15 mouse cellular contexts compared by ENCODE assay signal in the genomic region with DNA sequence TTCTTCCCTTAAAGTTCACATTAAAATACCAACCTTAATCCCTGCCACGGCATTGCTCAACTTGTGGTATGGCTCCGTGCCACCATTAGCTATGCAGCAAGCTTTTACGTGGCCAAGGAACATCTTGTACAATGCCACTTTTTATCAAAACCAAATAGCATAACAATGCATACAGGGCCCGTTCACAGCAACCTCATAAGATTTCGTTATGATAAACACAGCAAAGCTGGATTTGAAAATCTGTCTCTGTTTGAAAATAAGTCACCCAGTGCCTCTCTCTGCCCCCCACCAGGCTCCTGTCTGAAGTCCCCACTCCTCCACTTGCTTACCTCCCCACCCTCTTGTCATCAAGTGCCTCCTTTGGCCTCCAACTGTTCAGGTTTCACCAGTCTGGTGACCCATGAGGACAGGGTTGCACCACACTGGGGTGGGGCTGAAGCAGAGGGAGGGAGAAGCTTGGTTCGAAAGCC.
DNase-seq lines count a peak whose midpoint lies in the region; ATAC-seq and TF ChIP-seq lines count a peak whose summit lies in the region.
"Had no signal": no experiment of that assay in that cellular context is flagged by ENCODE, and none has a peak within 500 bp of the region (broad histone marks: within the 10 kb centered on the region; RNA-seq: fewer than 3 reads in every experiment).

No protein-coding gene starts in this region.

- H3K4me2 ChIP-seq in midbrain, postnatal 0 days (ENCODE audit: low read depth, low read length, poor library complexity, severe bottlenecking): no peak overlapping the region
- H3K4me2 ChIP-seq: heart, embryonic 13.5 days; limb, embryonic 12.5 days; lung, embryonic 15.5 days had no signal

- in situ Hi-C loops in Patski (cut with MboI; ENCODE audit: low pct_unique_long_range_greater_than_20kb): no loop called here

- no peaks in the 10 kb centered on the region for H3K27me3 ChIP-seq in midbrain, postnatal 0 days (ENCODE audit: insufficient read depth, low read length)
- no peaks in the 10 kb centered on the region for H3K27me3 ChIP-seq in midbrain, embryonic 10.5 days (ENCODE audit: low read depth, poor library complexity, severe bottlenecking)
- no peaks in the 10 kb centered on the region for H3K27me3 ChIP-seq in Patski
- H3K27me3 ChIP-seq: heart, embryonic 13.5 days; limb, embryonic 12.5 days; lung, embryonic 15.5 days had no signal

- 68% methylated on average over 6 of the region's 6 CpGs for WGBS in midbrain, postnatal 0 days
- WGBS in midbrain, embryonic 10.5 days: 92% methylated on average over 6 of the region's 6 CpGs

- H3K36me3 ChIP-seq in midbrain, postnatal 0 days (ENCODE audit: insufficient read depth, low read length): no peaks in the 10 kb centered on the region
- H3K36me3 ChIP-seq in midbrain, embryonic 10.5 days: no peaks in the 10 kb centered on the region
- H3K36me3 ChIP-seq: heart, embryonic 13.5 days; limb, embryonic 12.5 days; lung, embryonic 15.5 days had no signal

- no peaks in the 10 kb centered on the region for H3K4me1 ChIP-seq in midbrain, postnatal 0 days (ENCODE audit: insufficient read depth, low read length)
- H3K4me1 ChIP-seq in midbrain, embryonic 10.5 days: no peaks in the 10 kb centered on the region
- H3K4me1 ChIP-seq: heart, embryonic 13.5 days; limb, embryonic 12.5 days; lung, embryonic 15.5 days had no signal

- no peaks in the 10 kb centered on the region for H3K9me3 ChIP-seq in midbrain, postnatal 0 days (ENCODE audit: low read length)
- no peaks in the 10 kb centered on the region for H3K9me3 ChIP-seq in midbrain, embryonic 10.5 days (replicated peaks)
- H3K9me3 ChIP-seq: heart, embryonic 13.5 days; limb, embryonic 12.5 days; lung, embryonic 15.5 days had no signal

- peak overlapping the region; percentile 38; the same call in 1 of the 2 replicates for H3K27ac ChIP-seq in midbrain, postnatal 0 days (ENCODE audit: low read depth, low read length)
- H3K27ac ChIP-seq in midbrain, embryonic 10.5 days (replicated peaks): no peak overlapping the region
- H3K27ac ChIP-seq: heart, embryonic 13.5 days; limb, embryonic 12.5 days; lung, embryonic 15.5 days had no signal

- H3K9ac ChIP-seq in midbrain, postnatal 0 days (replicated peaks; ENCODE audit: low read length, poor library complexity, severe bottlenecking): no peak overlapping the region
- H3K9ac ChIP-seq: heart, embryonic 13.5 days; limb, embryonic 12.5 days; lung, embryonic 15.5 days had no signal

- CTCF ChIA-PET in Patski (lab: Charles Lee): interaction anchor here (0.6 to 1.6 kb wide), 5 partner anchors 25 to 138 kb away, joined by 3 to 5 read pairs (median 3); no protein-coding TSS in a partner anchor

- no peak overlapping the region for H3K4me3 ChIP-seq in midbrain, postnatal 0 days (ENCODE audit: low read depth, low read length)
- H3K4me3 ChIP-seq in midbrain, embryonic 10.5 days: no peak overlapping the region
- H3K4me3 ChIP-seq: heart, embryonic 13.5 days; limb, embryonic 12.5 days; lung, embryonic 15.5 days had no signal

- intact Hi-C loops in left cerebral cortex, postnatal 36 days (cut with DNase I): no loop called here

- no peak for DNase-seq in midbrain, postnatal 0 days (ENCODE audit: low spot score)
- DNase-seq in midbrain, embryonic 10.5 days (ENCODE audit: low spot score): no peak
- DNase-seq in Patski (ENCODE audit: low read depth, low spot score) (peak; percentile 86), MN1 (ENCODE audit: low spot score) (no peak)
- DNase-seq in fat pad, adult 2 months (ENCODE audit: extremely low read depth, low read depth, low spot score): peak; percentile 91
- no peak for DNase-seq in heart, adult 8-10 months (ENCODE audit: low spot score)
- DNase-seq in left cerebral cortex, postnatal 36 days (ENCODE audit: low spot score in 2 of 2): no peak
- DNase-seq: cerebellum, postnatal 36 days; kidney, adult 8-10 months; spleen, adult 18-20 months; thymus, postnatal 14 days had no signal

- ATAC-seq in midbrain, postnatal 0 days (ENCODE audit: low FRiP score): no peak
- ATAC-seq in Patski: peak; percentile 73
- 0 out of 2 replicates have a peak, but pooled peaks have one; percentile 27 for ATAC-seq in megakaryocyte, adult 5-6 weeks (ENCODE audit: poor library complexity, severe bottlenecking)

- TF ChIP-seq CTCF in midbrain, postnatal 0 days (IDR thresholded peaks at IDR 0.05): no peak
- no peak for TF ChIP-seq CTCF in Patski (IDR thresholded peaks at IDR 0.05)

- POLR2A ChIA-PET in Patski (lab: Charles Lee): interaction anchor here (0.6 to 1.4 kb wide), 4 partner anchors 17 to 210 kb away, joined by 3 to 4 read pairs (median 4); no protein-coding TSS in a partner anchor

Comparison
In these comparisons a context has a peak if more than half of its experiments do, and no peak if none do; other contexts are left out.
1. DNase-seq: peak in Patski (single experiment) and fat pad, adult 2 months (single experiment); none in midbrain, postnatal 0 days (single experiment), midbrain, embryonic 10.5 days (single experiment), MN1 (single experiment), heart, adult 8-10 months (single experiment) and left cerebral cortex, postnatal 36 days (0 of 2).